Mouse (Mus musculus) activated CD4-positive, CD25-positive, alpha-beta regulatory T cell, adult 4 months (primary cell): ENCODE measurements around the gene Ptpn12. TPM values are rescaled to one million over a fixed set of nuclear protein-coding genes. Genes with fewer than 3 reads are reported as not detected.
"Not testable (repeated sequence)": the region's sequence is repeated elsewhere in the genome, so short reads cannot be mapped to it uniquely, and the experiment has no call there.

Experiments
- ATAC-seq: one replicate; pipeline ENCODE4 v1.8.0; 2017
- polyA plus RNA-seq, 2 experiments: library from polyadenylated mRNA; unstranded; fragments of 100-300 nt; shearing (Covaris generic); gene quantifications; one replicate each; pipeline ENCODE4 v1.2.1; 2017

Ptpn12 gene
- polyA plus RNA-seq, 2 experiments from 2014 or later, result 10.7 to 11.1 TPM

- ATAC-seq, result peak; percentile 6
These were observed 104.7 kb downstream of the Ptpn12 start for GRCm38 (mm10) chr5:20950855-20951650.

- ATAC-seq, result no peak
These were observed 105.2 kb downstream of the Ptpn12 start for GRCm38 (mm10) chr5:20950516-20950854.

- ATAC-seq, result no peak
These were observed 105.6 kb downstream of the Ptpn12 start for GRCm38 (mm10) chr5:20950093-20950492.

- ATAC-seq, result no peak
These were observed 108.8 kb downstream of the Ptpn12 start for GRCm38 (mm10) chr5:20946906-20947305.

GRCm38 (mm10) chr5:20944961-20945748 lies 110.6 kb downstream of the Ptpn12 start:
- ATAC-seq, result peak; percentile 80

- ATAC-seq, result not testable (repeated sequence)
These were observed 111.9 kb downstream of the Ptpn12 start for GRCm38 (mm10) chr5:20943791-20944190.

- ATAC-seq, result no peak
These were observed 113.2 kb downstream of the Ptpn12 start for GRCm38 (mm10) chr5:20942523-20942922.

GRCm38 (mm10) chr5:20941205-20941604 lies 114.5 kb downstream of the Ptpn12 start:
- ATAC-seq, result peak; percentile 65

GRCm38 (mm10) chr5:20940696-20941095 lies 115.0 kb downstream of the Ptpn12 start:
- no peak for ATAC-seq

GRCm38 (mm10) chr5:20940040-20940571 lies 115.6 kb downstream of the Ptpn12 start:
- no peak for ATAC-seq

- peak; percentile 20 for ATAC-seq
These were observed 117.2 kb downstream of the Ptpn12 start for GRCm38 (mm10) chr5:20938523-20938922.

Other genes starting within 250 kb of the Ptpn12 start
- gene Phtf2, start 173.8 kb downstream of the Ptpn12 start, polyA plus RNA-seq, result 10 to 100 TPM; 41.5 to 45.4 TPM
- gene Tmem60, start 173.7 kb downstream of the Ptpn12 start, polyA plus RNA-seq, result 10 to 100 TPM; 50.2 to 53.9 TPM
- gene Rsbn1l, start 99.5 kb downstream of the Ptpn12 start, polyA plus RNA-seq, result 10 to 100 TPM; 27.9 to 38.5 TPM
- gene Gsap, start 130.3 kb upstream of the Ptpn12 start, polyA plus RNA-seq, result 10 to 100 TPM; 36.6 to 38.8 TPM